Mouse (Mus musculus) limb, embryonic 11.5 days (tissue): ENCODE measurements at regions not wholly inside any gene's neighbourhood (a gene's known extent, or its start where the extent isn't known, plus 50 kb on each side); places are given as distances from the start of the nearest gene placed in this dataset.

ENCODE experiments used
- ATAC-seq: fragments of 200-750 bp; cut with Nextera tagmentation; 2 replicates; pipeline ENCODE4 v1.8.0; 2017; ENCODE audit warnings: low read depth; ENCODE audit not compliant: insufficient number of reproducible peaks, low FRiP score, low TSS enrichment
- DNase-seq: peaks from one replicate; pipeline ENCODE4 v3.0.0-alpha.2; 2015; ENCODE audit warnings: low spot score
- H3K27ac ChIP-seq: fragments of 300-500 bp; sonication (generic); replicated peaks from 2 replicates; pipeline ENCODE4 v1.5.1; 2014; ENCODE audit warnings: low read depth, mild to moderate bottlenecking, low read length
- H3K27me3 ChIP-seq: fragments of 300-500 bp; sonication (generic); 2 replicates; pipeline ENCODE4 v1.6.1; 2014; ENCODE audit warnings: mild to moderate bottlenecking, low read length, mixed read lengths; ENCODE audit not compliant: control insufficient read depth, insufficient read depth
- H3K36me3 ChIP-seq: fragments of 300-500 bp; sonication (generic); 2 replicates; pipeline ENCODE4 v1.6.1; 2014; ENCODE audit warnings: mild to moderate bottlenecking, low read length, moderate library complexity, mixed read lengths; ENCODE audit not compliant: control insufficient read depth, insufficient read depth
- H3K4me1 ChIP-seq: fragments of 300-500 bp; sonication (generic); 2 replicates; pipeline ENCODE4 v1.6.1; 2014; ENCODE audit warnings: low read length, mixed read lengths; ENCODE audit not compliant: control insufficient read depth, insufficient read depth
- H3K4me2 ChIP-seq: fragments of 300-500 bp; sonication (generic); 2 replicates; pipeline ENCODE4 v1.6.1; 2014; ENCODE audit warnings: low read depth, mild to moderate bottlenecking, moderate library complexity; ENCODE audit not compliant: severe bottlenecking
- H3K4me3 ChIP-seq: fragments of 300-500 bp; sonication (generic); 2 replicates; pipeline ENCODE4 v1.5.1; 2014; ENCODE audit warnings: low read depth, low read length
- H3K9ac ChIP-seq: fragments of 300-500 bp; sonication (generic); 2 replicates; pipeline ENCODE4 v1.6.1; 2014; ENCODE audit warnings: mild to moderate bottlenecking, low read length
- H3K9me3 ChIP-seq: fragments of 300-500 bp; sonication (generic); 2 replicates; pipeline ENCODE4 v1.6.1; 2016; ENCODE audit warnings: low read length; ENCODE audit not compliant: control insufficient read depth
- whole genome bisulfite sequencing: fragments of 180-500 bp; shearing (Covaris S2); extraction: QIAGEN DNeasy Blood & Tissue Kit; methylation state at CpG from one replicate; pipeline ENCODE4 v1.1.7; 2014; 5-methylcytosine and 5-hydroxymethylcytosine counted together

DNA sequence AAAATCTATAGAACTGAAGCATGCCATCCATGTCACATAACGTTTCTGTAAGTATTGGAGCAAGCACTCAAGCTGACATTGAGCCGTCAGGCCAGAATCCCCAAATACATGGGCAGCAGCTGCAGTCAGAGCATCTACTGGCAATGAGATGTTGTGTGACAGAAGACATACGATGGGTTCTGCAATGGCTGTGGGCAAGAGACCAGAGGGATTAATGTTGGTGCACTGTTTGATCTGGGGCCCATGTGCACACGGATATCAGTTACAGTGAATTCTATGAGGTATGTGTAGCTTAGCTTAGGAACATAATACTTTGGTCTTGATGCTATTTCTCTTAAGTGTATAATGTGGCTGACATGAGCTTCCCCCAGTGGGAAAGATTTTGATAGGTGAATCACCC is 197.1 kb upstream of the Lyplal1 start:
- ATAC-seq (no peak), DNase-seq (no peak)
- Histone ChIP-seq H3K27ac (no peak overlapping the region), H3K4me2 (no peak overlapping the region), H3K4me3 (no peak overlapping the region), H3K9ac (no peak overlapping the region), H3K36me3 (no peaks in the 10 kb centered on the region), H3K9me3 (no peaks in the 10 kb centered on the region), H3K27me3 (no peaks in the 10 kb centered on the region), H3K4me1 (no peaks in the 10 kb centered on the region)
- 82% methylated on average over 4 of the region's 4 CpGs for WGBS

DNA sequence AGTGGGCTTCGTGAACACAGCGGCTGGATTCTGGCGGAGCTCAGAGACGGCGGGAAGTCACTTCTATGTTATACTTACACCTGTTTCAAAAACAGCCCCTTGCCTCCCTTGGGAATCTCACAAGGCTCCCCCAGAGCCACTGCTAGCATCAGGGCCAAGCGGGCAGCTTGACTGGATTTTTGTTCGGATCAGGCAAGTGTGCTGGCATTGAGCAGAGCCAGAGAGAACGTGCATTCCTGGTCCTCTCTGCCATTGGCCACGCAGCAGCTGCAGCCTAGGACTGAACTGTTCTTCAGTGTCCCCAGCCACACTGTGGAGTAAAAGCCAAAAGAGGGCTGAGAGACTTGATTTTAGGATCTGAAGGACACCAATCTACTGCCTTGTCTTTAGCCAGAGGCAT is 195.6 kb upstream of the Lyplal1 start:
- 88% methylated on average over 9 of the region's 9 CpGs for WGBS
- H3K36me3 ChIP-seq, result no peaks in the 10 kb centered on the region
- H3K4me2 ChIP-seq, result no peak overlapping the region
- H3K9ac ChIP-seq, result no peak overlapping the region
- no peaks in the 10 kb centered on the region for H3K4me1 ChIP-seq
- DNase-seq (no peak), ATAC-seq (no peak)
- H3K9me3 ChIP-seq, result no peaks in the 10 kb centered on the region
- no peak overlapping the region for H3K27ac ChIP-seq
- H3K27me3 ChIP-seq, result no peaks in the 10 kb centered on the region
- no peak overlapping the region for H3K4me3 ChIP-seq

DNA sequence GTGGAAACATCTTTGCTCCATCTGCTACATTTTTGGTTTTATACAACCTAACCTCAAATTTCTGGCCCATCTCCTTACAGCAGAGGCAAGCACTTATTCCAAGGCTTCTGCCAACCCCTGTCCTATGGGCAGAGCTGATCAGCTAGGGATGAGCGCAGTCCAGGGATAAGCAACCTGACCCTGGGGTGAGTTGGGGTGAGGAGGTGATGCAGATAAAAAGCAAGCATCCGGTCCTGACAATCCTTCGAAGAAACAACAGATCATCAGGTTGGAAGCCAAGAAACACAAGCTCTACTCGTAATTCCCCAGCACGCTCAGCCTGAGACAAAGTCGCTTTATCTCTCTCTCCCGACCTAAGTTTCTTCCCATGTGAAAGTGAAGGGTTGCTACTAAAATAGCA is 194.9 kb upstream of the Lyplal1 start:
- WGBS, result 83% methylated on average over 7 of the region's 7 CpGs
- Histone ChIP-seq H3K4me1 (no peaks in the 10 kb centered on the region), H3K9ac (no peak overlapping the region), H3K4me2 (no peak overlapping the region), H3K36me3 (no peaks in the 10 kb centered on the region), H3K27ac (no peak overlapping the region), H3K9me3 (no peaks in the 10 kb centered on the region), H3K27me3 (no peaks in the 10 kb centered on the region), H3K4me3 (no peak overlapping the region)
- ATAC-seq (no peak), DNase-seq (no peak)

DNA sequence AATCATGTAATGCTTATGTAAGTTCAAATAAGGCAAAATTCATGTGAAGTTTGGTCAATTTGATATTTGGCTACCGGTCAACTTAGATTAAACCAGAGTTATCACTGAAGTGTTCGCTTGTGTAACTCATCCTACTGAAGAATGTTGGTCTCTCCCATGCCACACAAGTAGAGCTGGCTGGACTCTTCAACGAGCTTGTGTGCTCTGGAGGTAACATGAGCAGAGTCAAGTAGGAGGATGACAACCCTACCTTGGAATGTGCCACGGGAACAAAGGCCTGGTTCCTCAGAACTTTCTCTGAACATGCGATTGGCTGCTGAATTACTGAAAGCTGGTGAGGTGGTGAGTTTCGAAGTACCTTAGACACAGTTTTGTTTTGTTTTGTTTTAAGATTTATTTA is 190.5 kb upstream of the Lyplal1 start:
- Histone ChIP-seq H3K9me3 (no peaks in the 10 kb centered on the region), H3K4me1 (no peaks in the 10 kb centered on the region), H3K4me2 (no peak overlapping the region), H3K9ac (no peak overlapping the region), H3K27me3 (no peaks in the 10 kb centered on the region), H3K27ac (no peak overlapping the region), H3K4me3 (no peak overlapping the region), H3K36me3 (no peaks in the 10 kb centered on the region)
- DNase-seq (no peak), ATAC-seq (no peak)
- 78% methylated on average over 6 of the region's 6 CpGs for WGBS

GRCm38 (mm10) chr1:186297464-186297863 is 180.4 kb upstream of the Lyplal1 start:
- no peak overlapping the region for H3K4me3 ChIP-seq
- WGBS, result 86% methylated on average over 7 of the region's 7 CpGs
- no peak overlapping the region for H3K9ac ChIP-seq
- H3K4me1 ChIP-seq, result no peaks in the 10 kb centered on the region
- no peaks in the 10 kb centered on the region for H3K9me3 ChIP-seq
- DNase-seq, result no peak
- no peak for ATAC-seq
- H3K27me3 ChIP-seq, result no peaks in the 10 kb centered on the region
- H3K4me2 ChIP-seq, result no peak overlapping the region
- H3K27ac ChIP-seq, result no peak overlapping the region
- no peaks in the 10 kb centered on the region for H3K36me3 ChIP-seq

DNA sequence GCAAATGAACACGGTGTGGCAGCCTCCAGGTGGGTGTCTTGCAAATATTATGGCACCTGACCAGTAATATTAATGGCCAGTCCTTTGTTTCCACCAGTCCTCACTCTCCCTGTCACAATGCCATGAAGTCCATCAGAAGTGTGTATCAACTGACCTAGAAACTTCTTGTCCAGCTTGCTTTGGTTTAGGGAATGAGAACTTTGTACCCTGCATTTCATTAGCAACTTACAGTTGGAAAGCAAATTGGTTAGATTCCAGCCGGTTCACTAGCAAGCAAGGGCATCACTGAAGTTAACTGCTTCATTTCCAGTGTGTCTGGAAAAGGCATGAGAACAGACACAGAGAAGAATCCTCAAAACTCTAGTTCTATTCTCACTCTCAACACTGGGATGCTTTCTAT is 178.1 kb upstream of the Lyplal1 start:
- H3K36me3 ChIP-seq, result no peaks in the 10 kb centered on the region
- no peaks in the 10 kb centered on the region for H3K27me3 ChIP-seq
- H3K4me3 ChIP-seq, result no peak overlapping the region
- DNase-seq (no peak), ATAC-seq (no peak)
- WGBS, result 62% methylated on average over 2 of the region's 2 CpGs
- H3K4me1 ChIP-seq, result no peaks in the 10 kb centered on the region
- H3K4me2 ChIP-seq, result no peak overlapping the region
- no peak overlapping the region for H3K27ac ChIP-seq
- no peak overlapping the region for H3K9ac ChIP-seq
- no peaks in the 10 kb centered on the region for H3K9me3 ChIP-seq

DNA sequence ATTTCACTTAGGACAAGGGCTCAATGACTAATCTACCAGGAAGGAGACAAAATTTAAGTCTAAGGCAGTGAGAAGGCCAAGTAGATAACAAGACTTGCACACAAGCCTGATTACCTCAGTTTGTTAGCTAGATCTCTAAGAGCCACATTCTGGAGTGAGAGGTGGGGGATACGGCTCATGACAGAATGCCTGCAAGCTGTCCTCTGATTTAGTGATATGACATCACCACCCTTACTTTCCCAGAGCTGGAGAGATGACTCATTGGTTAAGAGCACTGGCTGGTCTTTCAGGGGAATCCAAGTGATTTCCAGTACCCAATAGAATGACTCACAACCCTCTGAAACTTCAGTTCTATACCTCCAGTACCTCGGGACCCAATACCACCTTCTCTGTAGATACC is 177.5 kb upstream of the Lyplal1 start:
- ATAC-seq, result no peak
- no peaks in the 10 kb centered on the region for H3K9me3 ChIP-seq
- H3K4me3 ChIP-seq, result no peak overlapping the region
- no peak overlapping the region for H3K9ac ChIP-seq
- no peaks in the 10 kb centered on the region for H3K4me1 ChIP-seq
- no peak overlapping the region for H3K27ac ChIP-seq
- no peaks in the 10 kb centered on the region for H3K27me3 ChIP-seq
- WGBS, result 77% methylated on average over 2 of the region's 2 CpGs
- no peak overlapping the region for H3K4me2 ChIP-seq
- no peaks in the 10 kb centered on the region for H3K36me3 ChIP-seq
- no peak for DNase-seq

GRCm38 (mm10) chr1:186289117-186289516 is 172.0 kb upstream of the Lyplal1 start:
- no peak for DNase-seq
- Histone ChIP-seq H3K36me3 (no peaks in the 10 kb centered on the region), H3K4me2 (no peak overlapping the region), H3K27me3 (no peaks in the 10 kb centered on the region), H3K9me3 (no peaks in the 10 kb centered on the region), H3K4me1 (no peaks in the 10 kb centered on the region), H3K4me3 (no peak overlapping the region), H3K27ac (no peak overlapping the region), H3K9ac (no peak overlapping the region)
- 86% methylated on average over 2 of the region's 2 CpGs for WGBS
- ATAC-seq, result no peak

DNA sequence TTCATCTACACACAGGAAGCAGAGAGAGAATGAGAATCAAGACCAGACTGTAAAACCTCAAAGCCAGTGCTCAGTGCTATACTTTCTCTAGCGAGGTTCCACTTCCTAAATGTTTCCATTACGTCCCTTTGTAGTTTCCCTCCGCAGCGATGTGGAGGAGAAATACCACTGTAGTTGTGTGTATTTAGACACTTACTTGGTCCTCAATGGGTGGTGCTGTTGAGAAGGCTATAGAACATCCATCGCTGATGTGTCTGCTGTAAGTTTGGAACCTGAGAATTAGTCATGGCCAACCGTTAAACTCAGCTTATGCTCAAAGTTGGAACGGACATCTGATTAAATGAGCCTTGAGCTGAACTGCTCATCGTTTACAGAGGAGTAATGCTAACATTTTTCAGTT is 170.7 kb upstream of the Lyplal1 start:
- Histone ChIP-seq H3K36me3 (no peaks in the 10 kb centered on the region), H3K27me3 (no peaks in the 10 kb centered on the region), H3K9me3 (no peaks in the 10 kb centered on the region), H3K27ac (no peak overlapping the region), H3K4me2 (no peak overlapping the region), H3K4me3 (no peak overlapping the region), H3K4me1 (no peaks in the 10 kb centered on the region), H3K9ac (no peak overlapping the region)
- 84% methylated on average over 8 of the region's 8 CpGs for WGBS
- DNase-seq, result no peak
- no peak for ATAC-seq
